Mouse (Mus musculus) frontal cortex, adult 2 months (tissue): ENCODE data around the gene Ppp1r9b. TPM values are rescaled to one million over a fixed set of nuclear protein-coding genes. Genes with fewer than 3 reads are reported as not detected.
A peak's percentile ranks its signal among the peaks of the same experiment; 100 is the strongest.

ENCODE experiments used
- DNase-seq, 2 experiments: peaks; one replicate each; pipeline ENCODE4 v3.0.0; 2022; ENCODE audit warnings: low spot score in 1 of 2; ENCODE audit errors: extremely low spot score in 1 of 2
- polyA plus RNA-seq: library from polyadenylated mRNA; depleted of rRNA; stranded (reverse); fragments of >200 nt; gene quantifications from 2 replicates; pipeline ENCODE4 v1.2.3, GENCODE M21; 2012

Gene Ppp1r9b
- polyA plus RNA-seq, 1 experiment: 296 TPM

- no peak for DNase-seq
These were observed 21.2 kb downstream of the Ppp1r9b start for GRCm38 (mm10) chr11:95012075-95012474.

GRCm38 (mm10) chr11:95012487-95012886 is 21.7 kb downstream of the Ppp1r9b start:
- no peak for DNase-seq

- no peak for DNase-seq
These were observed 24.6 kb downstream of the Ppp1r9b start for GRCm38 (mm10) chr11:95015484-95015883.

- DNase-seq: no peak
These were observed 31.6 kb downstream of the Ppp1r9b start for GRCm38 (mm10) chr11:95022237-95022992.

GRCm38 (mm10) chr11:95023481-95023880 is 32.6 kb downstream of the Ppp1r9b start:
- no peak for DNase-seq

- DNase-seq: peak in 1 of 2 experiments; percentile 64
These were observed 33.8 kb downstream of the Ppp1r9b start for GRCm38 (mm10) chr11:95024439-95025184.

- DNase-seq: no peak
These were observed 34.6 kb downstream of the Ppp1r9b start for GRCm38 (mm10) chr11:95025227-95026012.

GRCm38 (mm10) chr11:95026090-95026542 is 35.3 kb downstream of the Ppp1r9b start:
- no peak for DNase-seq

GRCm38 (mm10) chr11:95026849-95027248 is 36.0 kb downstream of the Ppp1r9b start:
- DNase-seq: no peak

- no peak for DNase-seq
These were observed 37.1 kb downstream of the Ppp1r9b start for GRCm38 (mm10) chr11:95027850-95028470.

GRCm38 (mm10) chr11:95032945-95033344 is 42.1 kb downstream of the Ppp1r9b start:
- DNase-seq: no peak

GRCm38 (mm10) chr11:95033617-95034016 is 42.8 kb downstream of the Ppp1r9b start:
- DNase-seq: no peak

- DNase-seq: peak in 1 of 2 experiments; percentile 75
These were observed 44.1 kb downstream of the Ppp1r9b start for GRCm38 (mm10) chr11:95034902-95035301.

GRCm38 (mm10) chr11:95036521-95036920 is 45.7 kb downstream of the Ppp1r9b start:
- DNase-seq: no peak

GRCm38 (mm10) chr11:95037306-95037705 is 46.5 kb downstream of the Ppp1r9b start:
- DNase-seq: peak in 1 of 2 experiments; percentile 50

- no peak for DNase-seq
These were observed 47.5 kb downstream of the Ppp1r9b start for GRCm38 (mm10) chr11:95038156-95038817.

- no peak for DNase-seq
These were observed 48.2 kb downstream of the Ppp1r9b start for GRCm38 (mm10) chr11:95038818-95039655.

- DNase-seq: no peak
These were observed 48.9 kb downstream of the Ppp1r9b start for GRCm38 (mm10) chr11:95039766-95040165.
